Mouse (Mus musculus): ENCODE measurements around the gene Olfr224. TPM values are rescaled to one million over a fixed set of nuclear protein-coding genes. Genes with fewer than 3 reads are reported as not detected.

Gene Olfr224
- total and polyA plus RNA-seq, 3 experiments, result not detected

DNA sequence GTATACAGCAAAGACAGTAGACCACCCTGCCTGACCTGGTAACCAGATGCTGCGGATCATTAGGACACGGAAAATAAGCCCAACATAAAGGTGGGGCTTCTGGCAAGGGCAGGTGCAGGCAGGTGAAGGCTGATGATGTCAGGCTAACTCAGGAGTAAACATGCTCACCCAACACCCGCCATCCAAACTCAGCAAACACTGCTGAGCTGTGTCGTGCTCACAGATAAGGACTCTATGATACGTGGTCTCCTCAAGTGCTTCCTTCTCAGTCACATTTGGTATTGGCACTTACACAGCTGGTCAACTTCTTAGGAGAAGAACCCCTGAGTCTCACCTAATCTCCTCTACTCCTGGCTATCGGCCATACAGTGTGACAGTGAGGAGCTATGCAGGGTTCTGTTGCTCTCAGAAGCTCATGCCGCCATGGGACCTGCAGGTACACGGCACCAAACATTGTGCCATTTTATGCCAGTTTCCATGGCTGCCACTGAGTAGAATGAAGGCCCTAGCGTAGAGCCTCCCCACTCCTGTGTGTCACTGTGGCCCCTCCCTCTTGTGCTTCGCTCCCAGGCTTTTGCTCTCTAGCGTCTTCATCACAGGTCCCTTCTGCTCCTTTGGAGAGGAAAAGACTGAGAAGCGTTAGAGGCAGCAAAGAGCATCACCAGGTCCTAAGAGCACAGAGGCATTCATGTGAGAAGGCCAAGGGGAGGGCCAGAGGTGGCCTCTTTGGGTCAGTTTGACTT is 36.0 kb upstream of the Olfr224 start:
- DNase-seq (ENCODE audit: low read depth, low spot score), result peak; percentile 12
- no peak overlapping the region for H3K9ac ChIP-seq (ENCODE audit: control insufficient read depth, low read depth, low read length, poor library complexity, severe bottlenecking)
- H3K36me3 ChIP-seq (ENCODE audit: control insufficient read depth in 1 of 2, insufficient read depth in 2 of 2, low read length in 2 of 2), result peaks cover 0 to 5% of the 10 kb centered on the region in 2 experiments; a peak in 2 of 4 replicates
- H3K27ac ChIP-seq (ENCODE audit: control insufficient read depth, low read depth, low read length), result no peak overlapping the region
- no peaks in the 10 kb centered on the region for H3K9me3 ChIP-seq (replicated peaks; ENCODE audit: insufficient read depth, low read length)
- TF ChIP-seq EP300 (IDR thresholded peaks at IDR 0.05; ENCODE audit: low read depth in 1 of 2, low read length in 2 of 2) (no peak), ETS1 (IDR thresholded peaks at IDR 0.05; ENCODE audit: low read depth, low read length) (peak; percentile 51), MXI1 (IDR thresholded peaks at IDR 0.05; ENCODE audit: low read depth, low read length) (no peak), RAD21 (IDR thresholded peaks at IDR 0.05; ENCODE audit: low read depth, low read length) (no peak), ZMIZ1 (IDR thresholded peaks at IDR 0.05; ENCODE audit: low read depth, low read length) (no peak), ZNF384 (IDR thresholded peaks at IDR 0.05; ENCODE audit: low read depth, low read length) (no peak), RCOR1 (IDR thresholded peaks at IDR 0.05; ENCODE audit: low read depth, low read length) (no peak)
- peaks cover 2 to 9% of the 10 kb centered on the region in 2 experiments; a peak in 1 of 4 replicates for H3K4me1 ChIP-seq (ENCODE audit: control insufficient read depth in 1 of 2, insufficient read depth in 2 of 2, low read length in 2 of 2)
- no peak overlapping the region for H3K4me3 ChIP-seq (ENCODE audit: control insufficient read depth in 1 of 2, insufficient read depth in 1 of 2, low read depth in 2 of 2, low read length in 2 of 2)
- peaks cover 0 to 3% of the 10 kb centered on the region in 2 experiments; a peak in 3 of 4 replicates for H3K27me3 ChIP-seq (ENCODE audit: control insufficient read depth in 1 of 2, insufficient read depth in 2 of 2, low read length in 2 of 2)
- no peaks in the 10 kb centered on the region for H3K79me2 ChIP-seq (ENCODE audit: control insufficient read depth, insufficient read depth, low read length, poor library complexity)

DNA sequence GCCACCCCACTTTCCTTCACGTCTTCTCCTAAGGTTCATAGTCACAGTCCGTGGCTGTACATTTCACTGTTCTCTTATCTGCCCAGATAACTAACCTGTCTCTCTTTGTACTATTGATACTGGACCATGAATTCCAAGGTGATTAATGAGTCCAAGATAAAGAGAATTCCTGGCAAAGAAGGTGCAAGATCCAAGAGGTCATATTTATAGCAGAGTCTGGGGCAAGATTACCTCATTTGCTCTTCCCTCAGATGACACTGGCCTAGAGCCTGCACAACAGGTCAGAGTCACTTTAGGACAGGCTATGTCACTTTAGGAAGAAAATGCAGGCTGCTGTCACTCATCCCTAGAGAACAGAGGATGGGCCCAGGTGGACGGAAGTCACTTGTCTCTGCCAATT is 34.9 kb upstream of the Olfr224 start:
- TF ChIP-seq BHLHE40 (IDR thresholded peaks at IDR 0.05; ENCODE audit: borderline replicate concordance, low read depth, low read length) (no peak), RAD21 (IDR thresholded peaks at IDR 0.05; ENCODE audit: low read depth, low read length) (no peak), E2F4 (IDR thresholded peaks at IDR 0.05; ENCODE audit: borderline replicate concordance, low read depth, low read length) (no peak), MXI1 (IDR thresholded peaks at IDR 0.05; ENCODE audit: low read depth, low read length) (no peak), GATA1 (IDR thresholded peaks at IDR 0.05; ENCODE audit: low read depth, low read length) (peak; percentile 43; the same call in 1 of the 2 replicates), HCFC1 (IDR thresholded peaks at IDR 0.05; ENCODE audit: low read depth, low read length) (no peak), SMC3 (IDR thresholded peaks at IDR 0.05; ENCODE audit: low read depth, low read length) (no peak), MYB (IDR thresholded peaks at IDR 0.05; ENCODE audit: low read depth, low read length) (no peak), ELF1 (IDR thresholded peaks at IDR 0.05; ENCODE audit: low read depth, low read length) (no peak)
- H3K79me2 ChIP-seq (ENCODE audit: control insufficient read depth, insufficient read depth, low read length, poor library complexity), result no peaks in the 10 kb centered on the region
- no peaks in the 10 kb centered on the region for H3K9me3 ChIP-seq (replicated peaks; ENCODE audit: insufficient read depth, low read length)
- peaks cover 0 to 3% of the 10 kb centered on the region in 2 experiments; a peak in 3 of 4 replicates for H3K27me3 ChIP-seq (ENCODE audit: control insufficient read depth in 1 of 2, insufficient read depth in 2 of 2, low read length in 2 of 2)
- no peak overlapping the region for H3K4me3 ChIP-seq (ENCODE audit: control insufficient read depth in 1 of 2, insufficient read depth in 1 of 2, low read depth in 2 of 2, low read length in 2 of 2)
- H3K36me3 ChIP-seq (ENCODE audit: control insufficient read depth in 1 of 2, insufficient read depth in 2 of 2, low read length in 2 of 2), result peaks cover 0 to 5% of the 10 kb centered on the region in 2 experiments; a peak in 2 of 4 replicates
- H3K4me1 ChIP-seq (ENCODE audit: control insufficient read depth in 1 of 2, insufficient read depth in 2 of 2, low read length in 2 of 2), result peaks cover 2 to 9% of the 10 kb centered on the region in 2 experiments; a peak in 1 of 4 replicates
- DNase-seq (ENCODE audit: low read depth, low spot score), result no peak
- no peak overlapping the region for H3K9ac ChIP-seq (ENCODE audit: control insufficient read depth, low read depth, low read length, poor library complexity, severe bottlenecking)
- no peak overlapping the region for H3K27ac ChIP-seq (ENCODE audit: control insufficient read depth, low read depth, low read length)
